Mouse (Mus musculus) retina, adult 2 months (tissue): ENCODE measurements around the gene Hoxb8.

Experiments
- DNase-seq: peaks from one replicate; pipeline ENCODE4 v3.0.0-alpha.2; 2012; ENCODE audit warnings: low read depth, low spot score

Gene Hoxb8

GRCm38 (mm10) chr11:96314671-96315343 lies 33.1 kb downstream of the Hoxb8 start:
- DNase-seq: no peak

GRCm38 (mm10) chr11:96315344-96315681 lies 33.6 kb downstream of the Hoxb8 start:
- no peak for DNase-seq

GRCm38 (mm10) chr11:96316696-96317607 lies 35.2 kb downstream of the Hoxb8 start:
- no peak for DNase-seq

- no peak for DNase-seq
Measured at GRCm38 (mm10) chr11:96317608-96318367, 36.1 kb downstream of the Hoxb8 start, which contains the start of gene Hoxb4. TSS of gene Hoxb4 (plus strand) at chr11:96318267.

- no peak for DNase-seq
Measured at GRCm38 (mm10) chr11:96318368-96319070, 36.8 kb downstream of the Hoxb8 start.

- DNase-seq: no peak
Measured at GRCm38 (mm10) chr11:96319071-96319902, 37.6 kb downstream of the Hoxb8 start.

GRCm38 (mm10) chr11:96319910-96320309 lies 38.2 kb downstream of the Hoxb8 start:
- DNase-seq: no peak

- DNase-seq: no peak
Measured at GRCm38 (mm10) chr11:96320688-96321087, 39.0 kb downstream of the Hoxb8 start.

- DNase-seq: no peak
Measured at GRCm38 (mm10) chr11:96321846-96322245, 40.1 kb downstream of the Hoxb8 start.

GRCm38 (mm10) chr11:96322738-96323137 lies 41.0 kb downstream of the Hoxb8 start:
- DNase-seq: no peak

GRCm38 (mm10) chr11:96323154-96323553 lies 41.4 kb downstream of the Hoxb8 start, which contains the start of gene Hoxb3:
TSS of gene Hoxb3 (plus strand) at chr11:96323326.
- no peak for DNase-seq

GRCm38 (mm10) chr11:96324125-96324524 lies 42.4 kb downstream of the Hoxb8 start:
- no peak for DNase-seq

GRCm38 (mm10) chr11:96324965-96325364 lies 43.3 kb downstream of the Hoxb8 start:
- no peak for DNase-seq

- DNase-seq: no peak
Measured at GRCm38 (mm10) chr11:96325747-96326212, 44.1 kb downstream of the Hoxb8 start.

- no peak for DNase-seq
Measured at GRCm38 (mm10) chr11:96326705-96327104, 45.0 kb downstream of the Hoxb8 start.

GRCm38 (mm10) chr11:96327122-96327521 lies 45.4 kb downstream of the Hoxb8 start:
- no peak for DNase-seq

GRCm38 (mm10) chr11:96327750-96328149 lies 46.0 kb downstream of the Hoxb8 start:
- DNase-seq: no peak

- DNase-seq: no peak
Measured at GRCm38 (mm10) chr11:96328605-96329004, 46.9 kb downstream of the Hoxb8 start.

- no peak for DNase-seq
Measured at GRCm38 (mm10) chr11:96332105-96332504, 50.4 kb downstream of the Hoxb8 start.

- DNase-seq: no peak
Measured at GRCm38 (mm10) chr11:96332618-96333032, 50.9 kb downstream of the Hoxb8 start.
